12 mouse cellular contexts compared by ENCODE assay signal in the genomic region with DNA sequence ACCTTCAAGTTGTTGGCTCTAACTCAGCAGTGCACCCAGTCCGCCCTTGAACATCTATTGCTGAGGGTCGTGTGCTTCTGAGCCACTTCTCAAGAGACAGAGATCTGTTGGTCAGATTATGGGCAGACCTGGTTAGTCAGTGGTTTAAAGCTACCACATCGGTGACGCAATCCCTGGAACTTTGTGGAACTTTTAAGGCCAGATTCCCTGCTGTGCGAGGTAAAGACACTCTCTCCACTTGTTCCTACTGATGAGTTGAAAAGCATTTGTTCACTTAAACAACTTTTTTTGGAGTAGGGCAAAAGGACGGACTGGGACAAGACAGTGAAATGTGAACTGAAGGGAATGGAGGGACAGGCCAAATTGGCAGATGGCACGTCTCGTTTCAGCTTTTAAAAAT.
A peak's percentile ranks its signal among the peaks of the same experiment; 100 is the strongest.
DNase-seq lines count a peak whose midpoint lies in the region; ATAC-seq lines count a peak whose summit lies in the region.
"Had no signal": no experiment of that assay in that cellular context is flagged by ENCODE, and none has a peak within 500 bp of the region (broad histone marks: within the 10 kb centered on the region; RNA-seq: fewer than 3 reads in every experiment).

No protein-coding gene starts in this region.

- DNase-seq in heart, adult 8-10 months (ENCODE audit: low spot score) = no peak
- peak; percentile 56 for DNase-seq in 3T3-L1 (ENCODE audit: low read depth, low spot score)
- DNase-seq in ZHBTc4 (ENCODE audit: low read depth, low spot score) = peak; percentile 24
- no peak for DNase-seq in natural killer cell, adult 2 months (ENCODE audit: low spot score in 2 of 2)
- DNase-seq in urinary bladder, postnatal 4 days (ENCODE audit: low spot score in 2 of 2) = no peak

- WGBS in heart, embryonic 15.5 days = 50% methylated on average over 8 of the region's 8 CpGs

- peak overlapping the region; percentile 11; the same call in 1 of the 2 replicates for H3K27ac ChIP-seq in heart, embryonic 15.5 days
- H3K27ac ChIP-seq: heart, adult 2 months; kidney, embryonic 15.5 days; lung, embryonic 15.5 days had no signal

- no peaks in the 10 kb centered on the region for H3K36me3 ChIP-seq in heart, embryonic 15.5 days
- H3K36me3 ChIP-seq: G1E; kidney, embryonic 15.5 days; lung, embryonic 15.5 days had no signal

- no peak overlapping the region for H3K9ac ChIP-seq in heart, embryonic 15.5 days
- H3K9ac ChIP-seq: kidney, embryonic 15.5 days; lung, embryonic 15.5 days had no signal

- no peaks in the 10 kb centered on the region for H3K27me3 ChIP-seq in heart, embryonic 15.5 days
- H3K27me3 ChIP-seq: kidney, embryonic 15.5 days; lung, embryonic 15.5 days had no signal

- no peak overlapping the region for H3K4me3 ChIP-seq in heart, embryonic 15.5 days
- H3K4me3 ChIP-seq: heart, adult 2 months; kidney, embryonic 15.5 days; lung, embryonic 15.5 days had no signal

- no peak for ATAC-seq in heart, embryonic 15.5 days (replicated peaks; ENCODE audit: insufficient number of reproducible peaks, insufficient read depth, low FRiP score, low read depth)
- peak; percentile 61 for ATAC-seq in granulocyte monocyte progenitor cell, adult 5-6 weeks (replicated peaks; ENCODE audit: poor library complexity, severe bottlenecking)
- ATAC-seq in monocyte, adult 5-6 weeks (replicated peaks; ENCODE audit: insufficient number of reproducible peaks, low FRiP score, low TSS enrichment, poor library complexity, severe bottlenecking) = no peak

- no peak overlapping the region for H3K4me2 ChIP-seq in heart, embryonic 15.5 days
- H3K4me2 ChIP-seq: kidney, embryonic 15.5 days; lung, embryonic 15.5 days had no signal

- no peaks in the 10 kb centered on the region; the same call in 1 of the 2 replicates for H3K4me1 ChIP-seq in heart, embryonic 15.5 days (replicated peaks)

- no peaks in the 10 kb centered on the region for H3K9me3 ChIP-seq in heart, embryonic 15.5 days (replicated peaks)
- H3K9me3 ChIP-seq: G1E; kidney, embryonic 15.5 days; lung, embryonic 15.5 days had no signal

Comparison
In these comparisons a context has a peak if more than half of its experiments do, and no peak if none do; other contexts are left out.
1. DNase-seq: peak in 3T3-L1 (single experiment) and ZHBTc4 (single experiment); none in heart, adult 8-10 months (single experiment), natural killer cell, adult 2 months (0 of 2) and urinary bladder, postnatal 4 days (0 of 2).